Mouse (Mus musculus) spleen, adult 2 months (tissue): Measurements from ENCODE around the gene Avpi1.

Experiments
- CTCF ChIP-seq: fragments of 200-500 bp; IDR thresholded peaks from 2 replicates; pipeline ENCODE4 v1.5.1; 2011; ENCODE audit warnings: mild to moderate bottlenecking, inconsistent platforms; ENCODE audit not compliant: insufficient read depth, insufficient read length, insufficient replicate concordance; ENCODE audit errors: extremely low read depth
- POLR2A ChIP-seq: fragments of 200-500 bp; IDR thresholded peaks from 2 replicates; pipeline ENCODE4 v1.6.1; 2011; ENCODE audit warnings: low read depth, low read length, inconsistent platforms

GRCm38 (mm10) chr19:42118142-42118541, 10.7 kb downstream of the Avpi1 start:
- TF ChIP-seq CTCF (no peak), POLR2A (no peak)
